Mouse (Mus musculus) ES-Bruce4 (cell line): Measurements from ENCODE around the gene 4931440F15Rik.
"Not testable (repeated sequence)": the region's sequence is repeated elsewhere in the genome, so short reads cannot be mapped to it uniquely, and the experiment has no call there.

Source experiments
- CTCF ChIP-seq: IDR thresholded peaks from one replicate; pipeline ENCODE4 v1.8.1; 2011; ENCODE audit warnings: low read depth, low read length
- EP300 ChIP-seq: IDR thresholded peaks from 2 replicates; pipeline ENCODE4 v1.6.1; 2011; ENCODE audit warnings: low read depth, low read length; ENCODE audit not compliant: insufficient read depth
- POLR2A ChIP-seq: IDR thresholded peaks from one replicate; pipeline ENCODE4 v1.8.1; 2011; ENCODE audit warnings: low read length; ENCODE audit not compliant: insufficient read depth

- TF ChIP-seq CTCF, POLR2A, EP300: not testable (repeated sequence)
Measured at GRCm38 (mm10) chr11:29874781-29875180, 49.3 kb upstream of the 4931440F15Rik start.
